Mouse (Mus musculus) erythroblast, embryonic 14.5 days (primary cell): Measurements from ENCODE around the gene Slc22a6. TPM values are rescaled to one million over a fixed set of nuclear protein-coding genes. Genes with fewer than 3 reads are reported as not detected.

Experiments used
- H3K27me3 ChIP-seq: 2 replicates; pipeline ENCODE4 v1.6.1; 2012; ENCODE audit warnings: inconsistent platforms; ENCODE audit not compliant: control insufficient read depth
- H3K36me3 ChIP-seq: 2 replicates; pipeline ENCODE4 v1.6.1; 2012; ENCODE audit warnings: mild to moderate bottlenecking, inconsistent platforms; ENCODE audit not compliant: control insufficient read depth
- H3K4me1 ChIP-seq: 2 replicates; pipeline ENCODE4 v1.6.1; 2012; ENCODE audit warnings: inconsistent platforms; ENCODE audit not compliant: control insufficient read depth
- H3K4me3 ChIP-seq: replicated peaks from 2 replicates; pipeline ENCODE3; 2012; ENCODE audit warnings: moderate library complexity, mild to moderate bottlenecking, inconsistent platforms
- H3K9me3 ChIP-seq: 2 replicates; pipeline ENCODE4 v1.6.1; 2012; ENCODE audit warnings: low read length, inconsistent platforms, mixed read lengths; ENCODE audit not compliant: control insufficient read depth
- GATA1 ChIP-seq: IDR thresholded peaks from 2 replicates; pipeline ENCODE4 v1.6.1; 2012; ENCODE audit warnings: low read length, inconsistent platforms, mixed read lengths
- TAL1 ChIP-seq: IDR thresholded peaks from 3 replicates; pipeline ENCODE4 v1.6.1; 2012; ENCODE audit warnings: low read length, inconsistent platforms, mixed read lengths
- polyA plus RNA-seq: library from polyadenylated mRNA; stranded (reverse); fragments of >175 nt; gene quantifications from 2 replicates; pipeline ENCODE4 v1.2.3, GENCODE M21; 2012

Gene Slc22a6
- polyA plus RNA-seq, 1 experiment: not detected

- Histone ChIP-seq H3K9me3 (no peaks in the 10 kb centered on the region), H3K4me3 (no peak overlapping the region), H3K4me1 (peaks cover 5% of the 10 kb centered on the region), H3K27me3 (no peaks in the 10 kb centered on the region), H3K36me3 (no peaks in the 10 kb centered on the region)
- TF ChIP-seq GATA1 (no peak), TAL1 (no peak)
These were observed 31.9 kb upstream of the Slc22a6 start for GRCm38 (mm10) chr19:8585899-8586298.

GRCm38 (mm10) chr19:8586350-8586749 is 31.5 kb upstream of the Slc22a6 start:
- Histone ChIP-seq H3K9me3 (no peaks in the 10 kb centered on the region), H3K36me3 (no peaks in the 10 kb centered on the region), H3K4me1 (peaks cover 5% of the 10 kb centered on the region), H3K27me3 (no peaks in the 10 kb centered on the region), H3K4me3 (no peak overlapping the region)
- TF ChIP-seq TAL1: no peak
- no peak for TF ChIP-seq GATA1

GRCm38 (mm10) chr19:8587315-8587714 is 30.5 kb upstream of the Slc22a6 start:
- no peaks in the 10 kb centered on the region for H3K36me3 ChIP-seq
- H3K9me3 ChIP-seq: no peaks in the 10 kb centered on the region
- no peak overlapping the region for H3K4me3 ChIP-seq
- TF ChIP-seq TAL1: no peak
- TF ChIP-seq GATA1: no peak
- peaks cover 5% of the 10 kb centered on the region for H3K4me1 ChIP-seq
- H3K27me3 ChIP-seq: no peaks in the 10 kb centered on the region

GRCm38 (mm10) chr19:8590954-8591353 is 26.9 kb upstream of the Slc22a6 start, which contains the start of gene Slc22a8:
Gene Slc22a8 (plus strand): TSS chr19:8591254.
- no peaks in the 10 kb centered on the region for H3K9me3 ChIP-seq
- TF ChIP-seq GATA1: no peak
- TF ChIP-seq TAL1: no peak
- peaks cover 10% of the 10 kb centered on the region for H3K27me3 ChIP-seq
- peaks cover 7% of the 10 kb centered on the region for H3K4me1 ChIP-seq
- H3K4me3 ChIP-seq: no peak within 1 kb of the TSS
- H3K36me3 ChIP-seq: no peaks in the 10 kb centered on the region

- Histone ChIP-seq H3K9me3 (no peaks in the 10 kb centered on the region), H3K4me1 (peaks cover 7% of the 10 kb centered on the region), H3K36me3 (no peaks in the 10 kb centered on the region), H3K4me3 (no peak overlapping the region), H3K27me3 (peaks cover 14% of the 10 kb centered on the region)
- TF ChIP-seq GATA1 (no peak), TAL1 (no peak)
These were observed 25.7 kb upstream of the Slc22a6 start for GRCm38 (mm10) chr19:8592155-8592554.

- H3K9me3 ChIP-seq: no peaks in the 10 kb centered on the region
- peaks cover 22% of the 10 kb centered on the region for H3K27me3 ChIP-seq
- peaks cover 7% of the 10 kb centered on the region for H3K4me1 ChIP-seq
- no peak overlapping the region for H3K4me3 ChIP-seq
- no peaks in the 10 kb centered on the region for H3K36me3 ChIP-seq
- TF ChIP-seq TAL1 (no peak; the same call in 2 of the 3 replicates), GATA1 (no peak)
These were observed 24.9 kb upstream of the Slc22a6 start for GRCm38 (mm10) chr19:8592873-8593408.

- Histone ChIP-seq H3K4me3 (no peak overlapping the region), H3K9me3 (no peaks in the 10 kb centered on the region), H3K27me3 (peaks cover 22% of the 10 kb centered on the region), H3K36me3 (no peaks in the 10 kb centered on the region), H3K4me1 (peaks cover 2% of the 10 kb centered on the region)
- TF ChIP-seq TAL1 (no peak), GATA1 (no peak)
These were observed 24.0 kb upstream of the Slc22a6 start for GRCm38 (mm10) chr19:8593833-8594232.

- Histone ChIP-seq H3K9me3 (no peaks in the 10 kb centered on the region), H3K4me1 (peaks cover 2% of the 10 kb centered on the region), H3K36me3 (no peaks in the 10 kb centered on the region), H3K27me3 (peaks cover 28% of the 10 kb centered on the region), H3K4me3 (no peak overlapping the region)
- no peak for TF ChIP-seq TAL1
- TF ChIP-seq GATA1: no peak
These were observed 23.3 kb upstream of the Slc22a6 start for GRCm38 (mm10) chr19:8594518-8594917.

- TF ChIP-seq TAL1: no peak
- no peak for TF ChIP-seq GATA1
- Histone ChIP-seq H3K4me3 (no peak overlapping the region), H3K4me1 (peaks cover 19% of the 10 kb centered on the region), H3K36me3 (no peaks in the 10 kb centered on the region), H3K9me3 (no peaks in the 10 kb centered on the region), H3K27me3 (peaks cover 35% of the 10 kb centered on the region)
These were observed 20.6 kb upstream of the Slc22a6 start for GRCm38 (mm10) chr19:8597269-8597668.

- peaks cover 32% of the 10 kb centered on the region for H3K27me3 ChIP-seq
- H3K4me3 ChIP-seq: no peak overlapping the region
- TF ChIP-seq TAL1 (no peak), GATA1 (no peak)
- H3K36me3 ChIP-seq: no peaks in the 10 kb centered on the region
- peaks cover 36% of the 10 kb centered on the region for H3K4me1 ChIP-seq
- no peaks in the 10 kb centered on the region for H3K9me3 ChIP-seq
These were observed 18.6 kb upstream of the Slc22a6 start for GRCm38 (mm10) chr19:8599229-8599628.
